Mouse (Mus musculus): Measurements from ENCODE around the gene B4galt5. TPM values are rescaled to one million over a fixed set of nuclear protein-coding genes. Genes with fewer than 3 reads are reported as not detected.

Gene B4galt5
- polyA plus RNA-seq, 1 experiment from 2014 or later, result 11.5 TPM

- H3K4me1 ChIP-seq, result no peaks in the 10 kb centered on the region
- H3K27ac ChIP-seq (replicated peaks), result no peak overlapping the region
- H3K9me3 ChIP-seq (replicated peaks), result no peaks in the 10 kb centered on the region
- no peaks in the 10 kb centered on the region for H3K36me3 ChIP-seq
- no peak overlapping the region for H3K4me3 ChIP-seq (replicated peaks)
- WGBS, result 76% methylated on average over 13 of the region's 13 CpGs
- no peak overlapping the region for H3K4me2 ChIP-seq (replicated peaks)
- no peaks in the 10 kb centered on the region for H3K27me3 ChIP-seq
- no peak overlapping the region for H3K9ac ChIP-seq
- ATAC-seq (ENCODE audit: insufficient number of reproducible peaks, low FRiP score, low TSS enrichment, low read depth), result no peak
Observed at GRCm38 (mm10) chr2:167273206-167273740, 75.7 kb downstream of the B4galt5 start.

GRCm38 (mm10) chr2:167272706-167273105 is 76.3 kb downstream of the B4galt5 start:
- H3K9me3 ChIP-seq (replicated peaks), result no peaks in the 10 kb centered on the region
- no peak overlapping the region for H3K4me3 ChIP-seq (replicated peaks)
- no peaks in the 10 kb centered on the region for H3K27me3 ChIP-seq
- ATAC-seq (ENCODE audit: insufficient number of reproducible peaks, low FRiP score, low TSS enrichment, low read depth), result no peak
- no peaks in the 10 kb centered on the region for H3K4me1 ChIP-seq
- no peak overlapping the region for H3K4me2 ChIP-seq (replicated peaks)
- no peaks in the 10 kb centered on the region for H3K36me3 ChIP-seq
- WGBS, result 89% methylated on average over 3 of the region's 3 CpGs
- no peak overlapping the region for H3K9ac ChIP-seq
- H3K27ac ChIP-seq (replicated peaks), result no peak overlapping the region

GRCm38 (mm10) chr2:167271121-167271521 is 77.9 kb downstream of the B4galt5 start:
- Histone ChIP-seq H3K27me3 (no peaks in the 10 kb centered on the region), H3K9me3 (replicated peaks) (no peaks in the 10 kb centered on the region), H3K27ac (replicated peaks) (no peak overlapping the region), H3K4me3 (replicated peaks) (no peak overlapping the region), H3K36me3 (no peaks in the 10 kb centered on the region), H3K4me2 (replicated peaks) (no peak overlapping the region), H3K4me1 (no peaks in the 10 kb centered on the region), H3K9ac (no peak overlapping the region)
- no peak for ATAC-seq (ENCODE audit: insufficient number of reproducible peaks, low FRiP score, low TSS enrichment, low read depth)
- WGBS, result 55% methylated on average over 9 of the region's 9 CpGs

- H3K4me2 ChIP-seq (replicated peaks), result no peak overlapping the region
- no peaks in the 10 kb centered on the region for H3K27me3 ChIP-seq
- no peak for ATAC-seq (ENCODE audit: insufficient number of reproducible peaks, low FRiP score, low TSS enrichment, low read depth)
- no peaks in the 10 kb centered on the region for H3K9me3 ChIP-seq (replicated peaks)
- no peak overlapping the region for H3K4me3 ChIP-seq (replicated peaks)
- no peak overlapping the region for H3K27ac ChIP-seq (replicated peaks)
- H3K4me1 ChIP-seq, result no peaks in the 10 kb centered on the region
- 88% methylated on average over 3 of the region's 3 CpGs for WGBS
- no peaks in the 10 kb centered on the region for H3K36me3 ChIP-seq
- H3K9ac ChIP-seq, result no peak overlapping the region
Observed at GRCm38 (mm10) chr2:167270496-167270895, 78.5 kb downstream of the B4galt5 start.

- no peak overlapping the region for H3K4me3 ChIP-seq (replicated peaks)
- no peaks in the 10 kb centered on the region for H3K4me1 ChIP-seq
- H3K27me3 ChIP-seq, result no peaks in the 10 kb centered on the region
- H3K36me3 ChIP-seq, result no peaks in the 10 kb centered on the region
- H3K9me3 ChIP-seq (replicated peaks), result no peaks in the 10 kb centered on the region
- no peak for ATAC-seq (ENCODE audit: insufficient number of reproducible peaks, low FRiP score, low TSS enrichment, low read depth)
- H3K4me2 ChIP-seq (replicated peaks), result no peak overlapping the region
- no peak overlapping the region for H3K9ac ChIP-seq
- WGBS, result 94% methylated on average over 1 of the region's 1 CpGs
- no peak overlapping the region for H3K27ac ChIP-seq (replicated peaks)
Observed at GRCm38 (mm10) chr2:167268721-167269120, 80.3 kb downstream of the B4galt5 start.

- ATAC-seq (ENCODE audit: insufficient number of reproducible peaks, low FRiP score, low TSS enrichment, low read depth), result no peak
- no peak overlapping the region for H3K4me2 ChIP-seq (replicated peaks)
- no peak overlapping the region for H3K4me3 ChIP-seq (replicated peaks)
- H3K9me3 ChIP-seq (replicated peaks), result no peaks in the 10 kb centered on the region
- WGBS, result 87% methylated on average over 8 of the region's 8 CpGs
- H3K27ac ChIP-seq (replicated peaks), result no peak overlapping the region
- no peaks in the 10 kb centered on the region for H3K36me3 ChIP-seq
- no peaks in the 10 kb centered on the region for H3K27me3 ChIP-seq
- H3K9ac ChIP-seq, result no peak overlapping the region
- H3K4me1 ChIP-seq, result no peaks in the 10 kb centered on the region
Observed at GRCm38 (mm10) chr2:167268411-167268690, 80.6 kb downstream of the B4galt5 start.

- Histone ChIP-seq H3K4me2 (replicated peaks) (no peak overlapping the region), H3K9ac (no peak overlapping the region), H3K4me1 (no peaks in the 10 kb centered on the region), H3K27ac (replicated peaks) (no peak overlapping the region), H3K9me3 (replicated peaks) (no peaks in the 10 kb centered on the region), H3K4me3 (replicated peaks) (no peak overlapping the region), H3K36me3 (no peaks in the 10 kb centered on the region), H3K27me3 (no peaks in the 10 kb centered on the region)
- ATAC-seq (ENCODE audit: insufficient number of reproducible peaks, low FRiP score, low TSS enrichment, low read depth), result peak; percentile 61
- WGBS, result 68% methylated on average over 14 of the region's 14 CpGs
Observed at GRCm38 (mm10) chr2:167267531-167268410, 81.2 kb downstream of the B4galt5 start.

- ATAC-seq (ENCODE audit: insufficient number of reproducible peaks, low FRiP score, low TSS enrichment, low read depth), result no peak
- H3K4me1 ChIP-seq, result peaks cover 8% of the 10 kb centered on the region
- no peaks in the 10 kb centered on the region for H3K36me3 ChIP-seq
- no peak overlapping the region for H3K4me3 ChIP-seq (replicated peaks)
- H3K9ac ChIP-seq, result no peak overlapping the region
- H3K27me3 ChIP-seq, result no peaks in the 10 kb centered on the region
- 89% methylated on average over 10 of the region's 10 CpGs for WGBS
- no peak overlapping the region for H3K4me2 ChIP-seq (replicated peaks)
- H3K27ac ChIP-seq (replicated peaks), result no peak overlapping the region
- no peaks in the 10 kb centered on the region for H3K9me3 ChIP-seq (replicated peaks)
Observed at GRCm38 (mm10) chr2:167266231-167266630, 82.8 kb downstream of the B4galt5 start.

- peaks cover 12% of the 10 kb centered on the region for H3K4me1 ChIP-seq
- no peak overlapping the region for H3K27ac ChIP-seq (replicated peaks)
- WGBS, result 37% methylated on average over 4 of the region's 5 CpGs
- H3K9me3 ChIP-seq (replicated peaks), result no peaks in the 10 kb centered on the region
- H3K4me2 ChIP-seq (replicated peaks), result no peak overlapping the region
- H3K9ac ChIP-seq, result no peak overlapping the region
- no peaks in the 10 kb centered on the region for H3K36me3 ChIP-seq
- no peaks in the 10 kb centered on the region for H3K27me3 ChIP-seq
- ATAC-seq (ENCODE audit: insufficient number of reproducible peaks, low FRiP score, low TSS enrichment, low read depth), result no peak
- no peak overlapping the region for H3K4me3 ChIP-seq (replicated peaks)
Observed at GRCm38 (mm10) chr2:167265806-167266205, 83.2 kb downstream of the B4galt5 start.

GRCm38 (mm10) chr2:167265021-167265420 is 84.0 kb downstream of the B4galt5 start:
- Histone ChIP-seq H3K27ac (replicated peaks) (no peak overlapping the region), H3K4me2 (replicated peaks) (no peak overlapping the region), H3K9me3 (replicated peaks) (no peaks in the 10 kb centered on the region), H3K4me3 (replicated peaks) (no peak overlapping the region), H3K36me3 (no peaks in the 10 kb centered on the region), H3K27me3 (no peaks in the 10 kb centered on the region), H3K4me1 (peaks cover 12% of the 10 kb centered on the region), H3K9ac (no peak overlapping the region)
- WGBS, result 83% methylated on average over 2 of the region's 2 CpGs
- ATAC-seq (ENCODE audit: insufficient number of reproducible peaks, low FRiP score, low TSS enrichment, low read depth), result no peak

GRCm38 (mm10) chr2:167263931-167264330 is 85.1 kb downstream of the B4galt5 start:
- ATAC-seq (ENCODE audit: insufficient number of reproducible peaks, low FRiP score, low TSS enrichment, low read depth), result no peak
- WGBS, result 82% methylated on average over 11 of the region's 11 CpGs
- H3K4me2 ChIP-seq (replicated peaks), result no peak overlapping the region

More at GRCm38 (mm10) chr2:167263931-167264330, 85.1 kb downstream of the B4galt5 start:
- Histone ChIP-seq H3K4me3 (replicated peaks) (no peak overlapping the region), H3K27me3 (no peaks in the 10 kb centered on the region), H3K9ac (no peak overlapping the region), H3K36me3 (no peaks in the 10 kb centered on the region), H3K27ac (replicated peaks) (no peak overlapping the region), H3K4me1 (peaks cover 12% of the 10 kb centered on the region), H3K9me3 (replicated peaks) (no peaks in the 10 kb centered on the region)

All from embryonic facial prominence, embryonic 15.5 days (tissue).